Mouse (Mus musculus): ENCODE measurements around the gene Rnf224. TPM values are rescaled to one million over a fixed set of nuclear protein-coding genes. Genes with fewer than 3 reads are reported as not detected.

The Rnf224 gene
- polyA plus RNA-seq, 1 experiment from 2014 or later, result not detected

DNA sequence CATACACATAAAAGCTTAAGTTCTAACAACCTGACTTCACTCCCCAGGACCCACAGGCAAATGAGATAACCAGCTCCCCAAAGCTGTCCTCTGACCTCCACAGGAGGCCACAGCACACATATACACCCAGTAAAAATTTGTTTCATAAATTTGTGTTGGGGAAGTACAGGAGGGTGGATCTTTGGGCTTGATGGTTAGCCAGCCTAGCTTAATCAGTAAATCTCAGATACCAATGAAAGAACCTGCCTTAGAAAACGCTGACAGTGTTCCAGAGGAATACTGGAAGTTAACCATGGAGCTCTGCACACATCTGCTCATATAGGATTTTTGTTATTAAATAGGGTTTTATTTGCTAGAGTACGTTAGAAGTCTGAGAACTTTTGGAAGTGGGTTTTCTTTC lies 18.9 kb downstream of the Rnf224 start:
- no peak for ATAC-seq (replicated peaks; ENCODE audit: insufficient number of reproducible peaks, low FRiP score, low TSS enrichment)
- H3K4me3 ChIP-seq (ENCODE audit: low read depth, low read length), result no peak overlapping the region

GRCm38 (mm10) chr2:25214444-25214843 lies 22.1 kb downstream of the Rnf224 start, which contains the start of gene Stpg3:
Stpg3 (minus strand) TSS chr2:25214637.
- Histone ChIP-seq H3K4me2 (no peak within 1 kb of the TSS), H3K9ac (ENCODE audit: low read depth, low read length) (no peak within 1 kb of the TSS), H3K36me3 (ENCODE audit: control insufficient read depth, insufficient read depth, low read length) (no peaks in the 10 kb centered on the region), H3K27ac (ENCODE audit: low read depth, low read length) (no peak within 1 kb of the TSS), H3K4me3 (ENCODE audit: low read depth, low read length) (no peak within 1 kb of the TSS), H3K9me3 (replicated peaks; ENCODE audit: control insufficient read depth, low read length) (no peaks in the 10 kb centered on the region), H3K27me3 (ENCODE audit: control insufficient read depth, insufficient read depth, low read length) (peaks cover 8% of the 10 kb centered on the region; the same call in 1 of the 2 replicates), H3K4me1 (ENCODE audit: control insufficient read depth, insufficient read depth, low read length) (peaks cover 11% of the 10 kb centered on the region)
- WGBS (ENCODE audit: insufficient replicate concordance), result 72% methylated on average over 3 of the region's 3 CpGs
- no peak for ATAC-seq (replicated peaks; ENCODE audit: insufficient number of reproducible peaks, low FRiP score, low TSS enrichment)

More for the DNA sequence above, 18.9 kb downstream of the Rnf224 start:
- Histone ChIP-seq H3K9ac (ENCODE audit: low read depth, low read length) (no peak overlapping the region), H3K9me3 (replicated peaks; ENCODE audit: control insufficient read depth, low read length) (no peaks in the 10 kb centered on the region), H3K27ac (ENCODE audit: low read depth, low read length) (no peak overlapping the region), H3K36me3 (ENCODE audit: control insufficient read depth, insufficient read depth, low read length) (no peaks in the 10 kb centered on the region), H3K4me2 (no peak overlapping the region), H3K4me1 (ENCODE audit: control insufficient read depth, insufficient read depth, low read length) (no peaks in the 10 kb centered on the region), H3K27me3 (ENCODE audit: control insufficient read depth, insufficient read depth, low read length) (peaks cover 7% of the 10 kb centered on the region; the same call in 1 of the 2 replicates)
- 49% methylated on average over 2 of the region's 2 CpGs for WGBS (ENCODE audit: insufficient replicate concordance)

DNA sequence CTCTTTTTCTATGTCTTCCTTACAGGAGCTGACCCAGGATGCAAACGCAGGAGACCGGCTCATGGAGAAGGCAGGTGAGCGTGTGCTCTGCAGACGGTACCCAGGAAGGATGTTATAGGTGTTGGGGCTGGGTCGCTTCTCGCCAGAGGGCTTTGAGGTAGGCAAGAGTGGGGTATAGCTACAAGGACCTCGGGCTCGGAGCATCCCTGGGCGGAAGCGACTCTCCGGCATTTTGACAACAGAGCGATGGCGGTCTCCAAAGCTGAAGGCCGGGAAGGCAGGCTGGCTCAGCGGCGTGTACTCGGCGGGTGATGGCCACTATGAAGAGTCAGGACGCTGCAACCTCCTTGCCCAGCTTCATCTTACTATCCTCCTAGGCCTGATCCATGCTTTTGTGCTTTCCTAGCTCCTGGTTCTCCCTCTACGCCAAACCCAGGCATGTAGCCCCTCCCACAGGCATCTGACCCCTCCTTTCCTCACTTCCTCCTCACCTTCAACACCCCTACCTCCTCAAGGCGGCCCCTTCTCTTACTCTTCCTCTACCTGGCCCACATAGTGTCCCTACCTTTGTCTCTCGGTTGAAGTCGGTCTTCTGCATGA lies 23.2 kb downstream of the Rnf224 start:
- H3K4me3 ChIP-seq (ENCODE audit: low read depth, low read length), result no peak overlapping the region
- WGBS (ENCODE audit: insufficient replicate concordance), result 54% methylated on average over 23 of the region's 23 CpGs
- no peak overlapping the region for H3K9ac ChIP-seq (ENCODE audit: low read depth, low read length)
- H3K4me2 ChIP-seq, result no peak overlapping the region
- peaks cover 11% of the 10 kb centered on the region for H3K4me1 ChIP-seq (ENCODE audit: control insufficient read depth, insufficient read depth, low read length)
- H3K27me3 ChIP-seq (ENCODE audit: control insufficient read depth, insufficient read depth, low read length), result peaks cover 8% of the 10 kb centered on the region; the same call in 1 of the 2 replicates
- no peaks in the 10 kb centered on the region; the same call in 1 of the 2 replicates for H3K36me3 ChIP-seq (ENCODE audit: control insufficient read depth, insufficient read depth, low read length)
- H3K9me3 ChIP-seq (replicated peaks; ENCODE audit: control insufficient read depth, low read length), result no peaks in the 10 kb centered on the region
- ATAC-seq (replicated peaks; ENCODE audit: insufficient number of reproducible peaks, low FRiP score, low TSS enrichment), result no peak
- no peak overlapping the region for H3K27ac ChIP-seq (ENCODE audit: low read depth, low read length)

- peak; percentile 91 for ATAC-seq (replicated peaks; ENCODE audit: insufficient number of reproducible peaks, low FRiP score, low TSS enrichment)
- Histone ChIP-seq H3K4me3 (ENCODE audit: low read depth, low read length) (peak within 1 kb of the TSS; percentile 94), H3K27me3 (ENCODE audit: control insufficient read depth, insufficient read depth, low read length) (peaks cover 8% of the 10 kb centered on the region; the same call in 1 of the 2 replicates), H3K4me2 (peak within 1 kb of the TSS; percentile 92), H3K4me1 (ENCODE audit: control insufficient read depth, insufficient read depth, low read length) (peaks cover 11% of the 10 kb centered on the region), H3K9me3 (replicated peaks; ENCODE audit: control insufficient read depth, low read length) (no peaks in the 10 kb centered on the region), H3K27ac (ENCODE audit: low read depth, low read length) (peak within 1 kb of the TSS; percentile 82), H3K9ac (ENCODE audit: low read depth, low read length) (peak within 1 kb of the TSS; percentile 95), H3K36me3 (ENCODE audit: control insufficient read depth, insufficient read depth, low read length) (peaks cover 6% of the 10 kb centered on the region)
- under 1% methylated on average over 44 of the region's 44 CpGs for WGBS (ENCODE audit: insufficient replicate concordance)
These were observed 25.4 kb downstream of the Rnf224 start, which contains the start of gene Nelfb for GRCm38 (mm10) chr2:25211121-25211670. Nelfb (minus strand) TSS chr2:25211489.

DNA sequence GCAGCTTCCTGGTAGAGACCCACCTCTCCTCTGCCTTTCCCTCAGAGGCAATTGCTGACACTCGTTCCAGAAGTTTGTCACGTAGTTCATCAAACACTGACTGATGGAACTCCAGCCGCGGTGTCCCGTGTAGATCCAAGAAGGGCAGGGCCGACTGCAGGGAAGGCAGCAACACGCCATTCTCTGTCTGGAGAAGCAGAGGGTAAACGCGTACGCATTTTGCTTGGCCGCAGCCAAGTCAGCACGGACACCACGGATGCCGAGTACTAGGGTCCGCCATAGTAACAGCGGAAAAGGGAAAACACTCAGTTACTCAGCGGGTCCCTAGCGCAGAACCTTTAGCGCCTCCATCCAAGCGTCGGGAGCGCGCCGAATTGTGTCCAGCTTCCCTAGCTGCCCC lies 25.9 kb downstream of the Rnf224 start:
- WGBS (ENCODE audit: insufficient replicate concordance), result 1% methylated on average over 24 of the region's 24 CpGs
- Histone ChIP-seq H3K4me3 (ENCODE audit: low read depth, low read length) (peak overlapping the region; percentile 94), H3K36me3 (ENCODE audit: control insufficient read depth, insufficient read depth, low read length) (peaks cover 11% of the 10 kb centered on the region), H3K9ac (ENCODE audit: low read depth, low read length) (peak overlapping the region; percentile 95), H3K9me3 (replicated peaks; ENCODE audit: control insufficient read depth, low read length) (no peaks in the 10 kb centered on the region), H3K4me2 (peak overlapping the region; percentile 92), H3K27me3 (ENCODE audit: control insufficient read depth, insufficient read depth, low read length) (peaks cover 8% of the 10 kb centered on the region; the same call in 1 of the 2 replicates), H3K27ac (ENCODE audit: low read depth, low read length) (peak overlapping the region; percentile 82), H3K4me1 (ENCODE audit: control insufficient read depth, insufficient read depth, low read length) (peaks cover 11% of the 10 kb centered on the region)
- ATAC-seq (replicated peaks; ENCODE audit: insufficient number of reproducible peaks, low FRiP score, low TSS enrichment), result peak; percentile 24

- 0 out of 2 replicates have a peak, but pooled peaks cover under 1% of the 10 kb centered on the region for H3K27me3 ChIP-seq (ENCODE audit: control insufficient read depth, insufficient read depth, low read length)
- H3K9me3 ChIP-seq (replicated peaks; ENCODE audit: control insufficient read depth, low read length), result no peaks in the 10 kb centered on the region
- no peak overlapping the region for H3K9ac ChIP-seq (ENCODE audit: low read depth, low read length)
- 74% methylated on average over 1 of the region's 1 CpGs for WGBS (ENCODE audit: insufficient replicate concordance)
- peaks cover 28% of the 10 kb centered on the region for H3K36me3 ChIP-seq (ENCODE audit: control insufficient read depth, insufficient read depth, low read length)
- no peak overlapping the region for H3K27ac ChIP-seq (ENCODE audit: low read depth, low read length)
- no peak overlapping the region for H3K4me3 ChIP-seq (ENCODE audit: low read depth, low read length)
- H3K4me2 ChIP-seq, result no peak overlapping the region
- peaks cover 11% of the 10 kb centered on the region for H3K4me1 ChIP-seq (ENCODE audit: control insufficient read depth, insufficient read depth, low read length)
- ATAC-seq (replicated peaks; ENCODE audit: insufficient number of reproducible peaks, low FRiP score, low TSS enrichment), result no peak
These were observed 29.0 kb downstream of the Rnf224 start for GRCm38 (mm10) chr2:25207593-25207992.

DNA sequence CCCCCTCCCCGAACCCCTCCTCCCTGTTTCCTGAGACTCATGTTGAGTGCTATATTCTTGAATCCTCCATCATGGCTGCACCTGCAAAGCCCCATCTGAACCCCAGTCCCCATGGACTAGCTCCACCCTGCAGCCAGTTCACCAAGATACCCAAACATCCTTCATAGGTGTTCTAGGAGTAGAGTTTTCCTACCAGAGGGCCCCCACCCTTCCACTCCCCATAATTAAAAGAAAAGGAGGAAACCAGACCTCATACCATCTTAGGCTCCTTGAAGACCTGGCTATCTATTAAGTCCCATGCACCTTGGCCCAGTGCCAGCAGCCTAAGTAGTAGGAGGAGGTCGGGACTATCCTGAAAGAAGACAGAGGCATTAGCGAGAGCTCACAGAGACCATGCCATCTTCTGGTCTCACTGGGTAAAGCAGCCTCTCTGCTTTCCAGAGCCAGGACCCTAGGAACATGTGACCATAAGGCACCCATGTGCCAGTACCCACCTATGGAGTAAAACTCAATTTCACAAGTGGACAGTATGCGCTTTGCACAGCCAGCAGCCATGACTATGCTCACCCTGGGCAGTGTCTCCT lies 32.9 kb downstream of the Rnf224 start:
- Histone ChIP-seq H3K9me3 (replicated peaks; ENCODE audit: control insufficient read depth, low read length) (no peaks in the 10 kb centered on the region), H3K27me3 (ENCODE audit: control insufficient read depth, insufficient read depth, low read length) (no peaks in the 10 kb centered on the region), H3K4me2 (no peak overlapping the region), H3K4me1 (ENCODE audit: control insufficient read depth, insufficient read depth, low read length) (no peaks in the 10 kb centered on the region), H3K9ac (ENCODE audit: low read depth, low read length) (no peak overlapping the region), H3K36me3 (ENCODE audit: control insufficient read depth, insufficient read depth, low read length) (peaks cover 48% of the 10 kb centered on the region), H3K27ac (ENCODE audit: low read depth, low read length) (no peak overlapping the region), H3K4me3 (ENCODE audit: low read depth, low read length) (no peak overlapping the region)
- WGBS (ENCODE audit: insufficient replicate concordance), result 66% methylated on average over 4 of the region's 4 CpGs
- no peak for ATAC-seq (replicated peaks; ENCODE audit: insufficient number of reproducible peaks, low FRiP score, low TSS enrichment)

GRCm38 (mm10) chr2:25200631-25201030 lies 36.0 kb downstream of the Rnf224 start:
- Histone ChIP-seq H3K36me3 (ENCODE audit: control insufficient read depth, insufficient read depth, low read length) (peaks cover 37% of the 10 kb centered on the region), H3K27me3 (ENCODE audit: control insufficient read depth, insufficient read depth, low read length) (peaks cover 7% of the 10 kb centered on the region), H3K4me1 (ENCODE audit: control insufficient read depth, insufficient read depth, low read length) (peaks cover 10% of the 10 kb centered on the region), H3K4me3 (ENCODE audit: low read depth, low read length) (no peak overlapping the region), H3K27ac (ENCODE audit: low read depth, low read length) (no peak overlapping the region), H3K4me2 (no peak overlapping the region), H3K9ac (ENCODE audit: low read depth, low read length) (no peak overlapping the region), H3K9me3 (replicated peaks; ENCODE audit: control insufficient read depth, low read length) (no peaks in the 10 kb centered on the region)
- ATAC-seq (replicated peaks; ENCODE audit: insufficient number of reproducible peaks, low FRiP score, low TSS enrichment), result no peak
- 96% methylated on average over 2 of the region's 2 CpGs for WGBS (ENCODE audit: insufficient replicate concordance)
